Mouse (Mus musculus): ENCODE results near the gene Flnb. TPM values are rescaled to one million over a fixed set of nuclear protein-coding genes. Genes with fewer than 3 reads are reported as not detected.

Flnb gene
- total RNA-seq, 2 experiments from 2014 or later: 20.7 to 44.9 TPM

DNA sequence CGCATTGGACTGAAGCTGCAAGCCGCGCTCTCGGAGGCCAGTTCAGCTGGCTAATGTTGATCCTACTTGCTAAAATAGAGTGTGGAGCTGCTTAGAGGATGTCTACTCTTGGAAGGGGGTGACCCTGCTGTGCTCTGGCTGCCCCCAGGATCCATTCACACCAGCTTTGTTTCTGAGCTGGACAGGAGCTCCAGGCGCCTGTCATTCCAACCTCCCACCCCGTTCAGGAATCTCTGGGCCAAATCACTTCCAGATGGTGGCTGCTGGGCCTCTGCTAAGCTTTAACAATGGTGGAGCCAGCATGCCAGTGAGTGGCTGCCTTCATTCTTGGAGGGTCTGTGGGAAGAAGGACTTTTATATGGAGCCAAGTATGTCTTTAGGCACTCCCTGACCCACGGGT is 4.9 kb downstream of the Flnb start:
- intact Hi-C loops (cut with DNase I): no loop called here
- no peak for DNase-seq (ENCODE audit: low spot score in 2 of 2)

DNA sequence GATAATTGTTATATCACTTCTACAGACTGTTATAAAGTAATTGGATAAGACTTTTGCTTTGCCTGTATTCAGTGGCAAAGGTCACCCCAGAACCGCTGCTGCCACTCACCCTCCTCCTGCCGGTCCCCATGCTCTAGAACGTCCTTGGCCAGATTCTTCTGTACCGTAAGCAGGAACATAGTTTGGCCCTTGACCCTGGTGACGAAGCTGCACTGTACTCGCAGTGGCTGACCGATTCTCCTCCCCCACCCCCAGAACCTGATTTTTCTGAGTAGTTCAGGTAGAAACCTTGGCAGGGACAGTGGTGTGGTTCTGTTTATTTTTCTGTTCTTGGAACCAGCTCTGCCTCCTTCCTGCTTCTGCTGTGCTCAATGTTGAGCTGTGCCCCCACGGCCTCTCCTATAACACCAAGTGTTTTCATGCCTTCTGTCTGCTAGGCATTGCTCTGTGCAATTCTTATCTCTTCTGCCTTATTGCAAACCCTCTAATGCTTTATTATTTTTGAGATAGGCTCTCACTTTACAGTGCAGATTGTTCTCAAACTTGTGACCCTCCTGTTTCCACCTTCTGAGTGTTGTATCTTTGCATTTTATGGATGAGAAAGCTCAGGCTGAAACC is 7.0 kb downstream of the Flnb start:
- no peak for DNase-seq (ENCODE audit: low spot score in 2 of 2)
- intact Hi-C loops (cut with DNase I): no loop called here

DNA sequence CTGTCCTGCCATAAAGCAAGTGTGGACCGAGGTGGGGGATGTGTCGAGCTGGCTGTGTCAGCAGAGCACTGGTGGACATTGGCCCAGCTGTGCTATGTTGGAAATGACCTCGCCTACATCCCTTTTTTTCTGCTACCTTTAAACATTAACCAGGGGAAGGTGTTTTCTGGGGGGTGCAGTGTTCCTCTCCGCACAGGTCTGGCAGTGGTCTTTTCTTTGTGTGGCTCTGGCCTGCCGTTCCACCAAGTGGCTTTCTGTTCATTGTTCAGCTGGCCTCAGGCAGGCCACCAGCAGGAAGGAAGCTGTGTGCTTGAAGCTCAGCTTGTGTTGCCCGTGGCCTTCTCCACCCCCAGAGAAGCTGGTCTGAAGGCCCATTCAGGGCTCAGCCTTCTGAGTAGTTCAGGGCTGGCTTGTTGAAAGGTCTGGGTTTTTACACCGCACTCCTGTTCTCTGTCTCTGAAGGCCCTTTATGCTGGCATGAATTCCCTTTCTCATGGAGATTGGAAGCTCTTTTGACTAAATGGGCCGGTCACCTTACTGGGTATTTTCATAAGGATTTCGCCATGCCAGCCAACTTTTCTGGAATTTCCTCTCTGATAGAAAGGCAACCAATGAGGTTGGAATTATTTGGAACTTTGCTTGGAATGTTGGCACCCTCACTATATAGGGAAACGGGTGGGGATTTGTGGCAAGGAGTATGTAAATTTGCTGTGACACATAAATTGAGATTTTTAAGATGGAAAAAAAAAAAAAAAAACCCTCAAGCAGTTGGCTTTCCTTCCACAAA is 8.6 kb downstream of the Flnb start:
- no peak for DNase-seq (ENCODE audit: low spot score in 2 of 2)
- intact Hi-C loops (cut with DNase I): no loop called here

DNA sequence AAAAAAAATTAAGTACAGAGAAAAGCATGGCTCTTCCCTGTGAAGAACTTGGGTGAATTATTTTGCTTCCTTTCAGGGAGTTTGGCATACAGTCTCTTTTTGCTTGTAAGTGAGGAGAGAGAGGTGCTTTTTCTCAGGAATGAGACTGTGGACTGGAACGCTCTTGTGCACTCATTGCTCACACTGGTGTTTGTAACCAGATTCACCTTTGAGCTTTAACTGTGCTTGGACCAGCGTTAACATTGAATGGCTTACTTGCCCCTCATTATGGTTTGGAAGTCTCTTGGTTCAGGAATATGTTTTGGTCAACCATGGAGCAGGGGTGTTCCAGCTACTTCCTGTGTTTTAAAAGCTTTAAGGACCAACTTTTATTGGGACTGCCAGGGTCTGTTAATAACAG is 11.4 kb downstream of the Flnb start:
- intact Hi-C loops (cut with DNase I): no loop called here
- DNase-seq (ENCODE audit: low spot score in 2 of 2): no peak

DNA sequence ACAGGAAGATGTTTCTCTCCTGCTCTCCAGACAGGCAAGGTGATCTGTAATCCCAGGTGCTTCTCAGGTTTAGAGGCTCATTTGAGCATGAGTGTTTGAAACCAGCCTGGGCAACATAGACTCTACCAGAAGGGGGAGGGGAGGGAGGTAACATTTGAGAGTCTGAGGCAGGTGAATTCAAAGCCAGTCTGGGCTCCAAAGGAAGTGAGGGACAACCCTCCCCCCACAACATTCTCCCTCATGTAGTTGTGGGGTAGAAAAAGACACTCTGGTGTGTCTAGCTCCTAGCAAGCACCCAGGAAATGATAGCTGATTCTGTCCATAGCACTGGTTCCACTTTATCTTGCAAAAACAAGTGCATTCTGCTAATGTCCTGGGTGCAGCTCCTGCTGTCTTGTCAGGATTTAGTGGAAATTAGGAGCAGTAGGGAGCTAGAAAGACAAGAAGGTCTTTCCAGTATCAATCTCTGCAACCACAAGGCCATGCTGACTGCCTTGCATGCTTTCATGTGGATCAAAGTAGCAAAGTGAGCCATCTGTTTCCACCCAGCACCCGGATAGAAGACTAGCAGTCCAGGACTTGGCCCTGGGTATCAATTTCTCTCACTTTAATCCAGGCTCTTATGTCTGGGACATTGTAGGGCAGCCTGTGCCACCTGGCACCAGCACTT is 14.1 kb downstream of the Flnb start:
- DNase-seq (ENCODE audit: low spot score in 2 of 2): no peak
- intact Hi-C loops (cut with DNase I): no loop called here

DNA sequence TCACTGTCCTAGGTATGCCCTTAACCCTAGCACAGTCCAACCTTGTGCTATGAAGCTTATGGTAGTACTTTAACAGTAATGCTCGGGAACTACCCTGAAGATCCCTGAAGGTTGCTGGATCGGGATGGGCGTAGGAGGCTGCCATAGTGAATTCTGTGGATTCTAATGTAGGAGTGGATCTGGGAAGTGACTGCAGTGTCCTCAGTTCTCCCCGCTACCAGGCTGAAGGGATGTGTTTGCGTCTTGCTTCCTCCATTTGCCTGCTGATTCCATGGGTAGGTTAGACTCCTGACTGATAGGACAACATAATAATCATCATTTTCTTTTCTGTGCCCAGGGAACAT is 14.7 kb downstream of the Flnb start:
- DNase-seq (ENCODE audit: low spot score in 2 of 2): no peak
- intact Hi-C loops (cut with DNase I): no loop called here

DNA sequence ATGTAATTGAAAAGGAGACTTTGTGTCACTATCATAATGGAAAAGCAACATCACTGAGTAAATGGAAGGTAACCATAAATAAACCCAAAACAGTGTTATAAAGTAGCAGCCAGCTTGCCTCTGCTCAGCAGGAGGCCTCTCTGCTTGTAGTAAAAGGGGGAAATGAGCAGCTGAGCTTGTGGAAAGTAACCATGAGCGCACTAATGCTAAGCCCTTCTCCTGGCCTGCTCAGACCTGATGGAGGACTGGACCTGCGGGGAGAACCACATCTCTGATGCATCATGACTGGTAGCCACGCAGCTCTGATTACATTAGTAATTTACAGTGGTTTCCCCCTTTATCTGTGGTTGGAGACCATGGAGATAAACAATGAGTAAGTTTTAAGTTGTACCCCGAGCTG is 15.7 kb downstream of the Flnb start:
- intact Hi-C loops (cut with DNase I): no loop called here
- DNase-seq (ENCODE audit: low spot score in 2 of 2): no peak

DNA sequence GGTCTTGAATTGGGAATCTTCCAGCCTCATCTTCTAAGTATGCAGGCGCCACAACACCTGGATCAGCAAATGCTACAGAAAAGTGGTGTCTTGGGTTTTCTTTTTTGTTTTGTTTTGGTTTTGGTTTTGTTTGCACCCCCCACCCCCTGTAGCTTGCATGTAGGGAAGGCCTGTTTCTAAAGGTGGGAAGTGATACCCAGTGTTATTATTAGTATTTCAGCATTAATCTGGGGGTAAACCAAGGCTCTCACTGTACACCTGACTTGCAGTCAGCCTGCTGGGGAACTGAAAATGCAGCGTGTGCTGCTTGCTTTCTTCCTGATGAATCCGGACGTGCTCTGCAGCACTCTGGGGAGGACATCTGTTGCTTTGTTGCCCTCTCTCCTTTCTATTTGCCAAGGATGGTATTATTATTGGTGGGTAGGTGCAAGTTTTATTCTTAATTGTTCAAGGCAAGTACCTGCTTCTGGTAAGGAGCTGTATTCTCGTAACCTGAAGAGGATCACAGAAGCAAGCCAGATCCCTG is 20.9 kb downstream of the Flnb start:
- no peak for DNase-seq (ENCODE audit: low spot score in 2 of 2)
- intact Hi-C loops (cut with DNase I): no loop called here

DNA sequence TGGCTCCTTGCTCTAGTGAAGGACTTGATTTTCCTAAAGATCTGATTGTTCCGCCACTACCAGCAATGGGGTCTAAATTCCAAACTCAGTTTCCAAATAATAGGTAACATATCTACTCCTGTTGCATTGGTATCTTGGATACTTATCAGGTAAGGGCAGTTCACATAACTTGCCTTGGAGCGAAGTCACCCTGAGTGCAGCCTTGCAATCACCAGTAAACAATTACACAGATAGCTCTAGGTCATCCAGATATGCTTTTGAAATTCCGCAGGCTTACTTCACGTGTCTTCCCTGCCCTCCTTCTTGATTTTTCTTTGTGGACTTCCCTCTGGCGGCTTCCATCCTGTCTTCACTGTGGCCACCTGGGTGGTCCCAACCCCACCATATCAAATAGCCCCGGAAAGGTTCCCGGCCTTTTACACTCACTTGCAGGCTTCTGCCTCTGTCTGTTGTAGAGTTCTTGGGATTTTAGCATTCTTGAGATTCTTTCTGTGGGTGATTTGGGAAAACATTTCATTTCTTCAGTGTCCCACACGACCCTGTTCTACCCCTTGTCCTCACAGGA is 22.3 kb downstream of the Flnb start:
- intact Hi-C loops (cut with DNase I): loop anchor here (5.0 kb wide), 1 partner anchor 47 kb away; no protein-coding TSS in a partner anchor
- DNase-seq (ENCODE audit: low spot score in 2 of 2): no peak

DNA sequence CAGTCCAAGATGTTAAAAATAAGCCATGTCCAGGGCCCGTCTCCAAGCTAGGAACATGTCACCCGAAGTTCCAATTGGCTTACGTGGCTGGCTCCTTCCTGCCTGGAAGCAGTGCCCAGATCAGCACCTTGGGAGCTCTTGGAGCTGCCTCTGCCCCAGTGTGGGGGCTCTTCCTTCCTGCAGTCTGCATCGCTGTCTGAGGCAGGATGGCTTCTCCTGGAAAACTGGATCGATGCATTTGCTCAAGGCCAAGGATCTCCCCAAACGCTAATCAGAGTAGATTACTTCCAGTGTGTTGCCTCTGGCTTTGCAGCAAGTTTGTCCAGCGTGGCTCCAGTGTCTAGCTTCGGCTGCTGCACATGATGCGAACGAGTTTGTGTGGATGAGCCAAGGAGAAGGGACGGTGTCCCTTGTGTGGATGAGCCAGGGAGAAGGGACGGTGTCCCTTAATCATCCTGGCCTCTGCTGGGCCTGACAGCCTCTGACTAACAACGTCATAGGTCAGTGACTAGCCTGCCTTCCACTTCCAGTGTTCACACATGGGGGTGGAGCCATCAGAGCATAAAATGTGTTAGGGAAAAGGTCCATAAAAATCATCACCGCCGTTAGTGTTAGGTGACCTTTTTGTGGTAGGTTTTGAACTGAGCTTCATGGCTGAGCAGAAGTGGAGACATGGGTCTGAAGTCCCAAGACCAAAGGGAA is 25.0 kb downstream of the Flnb start:
- intact Hi-C loops (cut with DNase I): loop anchor here (5.0 kb wide), 1 partner anchor 45 kb away; no protein-coding TSS in a partner anchor
- no peak for DNase-seq (ENCODE audit: low spot score in 2 of 2)

DNA sequence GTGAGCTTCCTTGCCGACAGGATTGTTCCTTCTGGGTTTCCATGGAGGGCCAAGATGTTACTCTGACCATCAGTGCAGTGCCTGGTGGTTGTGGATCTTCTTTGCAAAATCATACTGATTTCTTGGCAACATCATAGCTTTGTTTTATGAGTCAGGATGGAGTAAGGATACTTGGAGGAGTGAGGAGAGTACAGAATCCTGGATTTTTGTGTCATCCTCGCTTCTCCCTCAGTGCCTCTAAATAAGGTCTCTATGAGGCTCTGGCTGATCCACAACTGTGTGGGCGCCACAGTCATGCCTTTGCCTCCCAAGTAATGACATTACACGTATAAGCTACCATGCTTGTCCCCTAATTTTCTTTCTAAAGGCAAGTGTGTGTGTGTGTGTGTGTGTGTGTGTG is 28.9 kb downstream of the Flnb start:
- intact Hi-C loops (cut with DNase I): no loop called here
- DNase-seq (ENCODE audit: low spot score in 2 of 2): no peak

DNA sequence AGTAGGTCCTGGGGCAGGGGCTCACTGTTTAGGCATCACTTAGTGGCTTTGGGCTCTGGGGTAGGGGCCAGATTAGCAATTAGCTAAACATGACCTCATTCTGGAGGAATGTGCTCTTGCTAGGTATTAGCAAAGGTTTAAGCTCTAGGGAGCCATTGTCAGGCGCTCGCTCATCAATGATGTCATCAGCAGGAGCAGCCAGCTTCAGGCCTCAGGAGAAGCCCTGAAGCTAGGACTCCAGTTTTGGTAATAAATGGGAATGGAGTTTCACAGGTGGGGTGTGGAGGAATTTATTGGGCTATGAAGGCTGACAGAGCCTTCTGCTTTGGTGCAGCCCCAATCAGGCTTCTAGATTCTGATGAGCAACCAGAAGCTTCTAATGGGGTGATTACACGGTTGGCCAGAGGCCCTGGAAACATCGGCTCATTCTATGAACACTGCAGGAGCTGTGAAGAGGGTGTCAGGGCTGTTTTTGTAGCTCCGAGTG is 30.0 kb downstream of the Flnb start:
- no peak for DNase-seq (ENCODE audit: low spot score in 2 of 2)
- intact Hi-C loops (cut with DNase I): no loop called here

DNA sequence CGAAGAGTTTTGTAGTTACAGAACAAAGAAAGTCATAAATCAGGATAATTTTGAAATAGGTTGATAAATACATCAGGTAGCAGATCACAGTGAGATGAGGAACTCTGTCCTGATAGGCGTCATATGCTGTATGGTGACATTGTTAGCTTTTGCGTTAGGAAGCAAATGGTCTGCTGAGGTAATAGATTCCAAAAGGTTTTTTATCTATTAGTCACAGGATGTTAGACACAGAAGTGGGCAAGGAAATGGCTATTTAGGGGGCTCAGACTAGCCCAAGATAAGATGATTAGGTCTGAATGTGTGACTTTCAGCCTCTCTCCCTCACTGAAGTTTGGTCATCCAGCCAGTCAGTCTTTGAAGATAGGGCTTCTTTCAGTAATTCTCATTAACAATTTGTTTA is 33.2 kb downstream of the Flnb start:
- DNase-seq (ENCODE audit: low spot score in 2 of 2): no peak
- intact Hi-C loops (cut with DNase I): no loop called here

DNA sequence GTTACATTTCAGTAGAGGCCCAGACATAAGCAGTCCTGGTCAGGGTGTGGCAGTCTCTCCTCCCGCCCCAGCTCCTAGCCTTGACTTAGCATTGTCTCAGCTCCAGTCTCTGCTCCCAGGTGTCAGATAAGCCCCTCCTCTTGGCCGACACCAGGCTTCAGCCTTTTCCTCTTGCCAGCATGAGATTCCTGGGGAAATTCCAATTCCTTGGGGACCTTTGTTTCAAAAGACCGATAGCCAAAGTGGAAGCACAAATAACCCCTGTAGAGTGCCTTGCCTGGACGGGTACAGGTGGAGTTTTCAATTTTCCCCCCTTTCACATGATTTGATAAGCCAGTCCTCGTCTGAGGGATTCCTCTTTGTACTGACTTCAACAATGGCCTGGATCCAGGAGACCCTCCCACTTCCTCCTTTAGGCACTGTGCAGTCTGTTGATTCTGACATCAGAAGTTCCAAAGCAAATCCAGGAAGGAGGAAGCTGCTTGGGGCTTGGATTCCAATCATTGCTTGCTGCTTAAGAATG is 33.8 kb downstream of the Flnb start:
- intact Hi-C loops (cut with DNase I): no loop called here
- no peak for DNase-seq (ENCODE audit: low spot score in 2 of 2)

DNA sequence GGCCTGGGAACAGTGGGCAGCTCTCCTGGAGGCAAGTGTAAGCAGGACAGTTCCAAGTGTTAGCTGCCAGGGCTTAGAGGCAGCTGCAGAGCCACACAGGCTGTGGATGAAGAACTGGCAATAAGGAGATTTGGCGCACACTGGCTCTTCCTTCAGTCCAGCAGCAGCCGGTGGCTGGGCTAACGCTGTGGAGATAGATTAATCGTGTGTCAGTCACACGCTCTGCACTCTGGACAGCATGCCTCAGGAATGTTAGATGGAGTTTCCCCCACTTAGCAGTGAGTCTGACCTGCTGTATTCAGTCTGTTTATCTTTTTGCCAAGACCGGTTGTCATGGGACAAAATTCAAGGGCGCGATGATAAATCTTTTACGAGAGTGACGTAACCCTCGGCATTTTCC is 35.9 kb downstream of the Flnb start:
- intact Hi-C loops (cut with DNase I): no loop called here
- DNase-seq (ENCODE audit: low spot score in 2 of 2): no peak

DNA sequence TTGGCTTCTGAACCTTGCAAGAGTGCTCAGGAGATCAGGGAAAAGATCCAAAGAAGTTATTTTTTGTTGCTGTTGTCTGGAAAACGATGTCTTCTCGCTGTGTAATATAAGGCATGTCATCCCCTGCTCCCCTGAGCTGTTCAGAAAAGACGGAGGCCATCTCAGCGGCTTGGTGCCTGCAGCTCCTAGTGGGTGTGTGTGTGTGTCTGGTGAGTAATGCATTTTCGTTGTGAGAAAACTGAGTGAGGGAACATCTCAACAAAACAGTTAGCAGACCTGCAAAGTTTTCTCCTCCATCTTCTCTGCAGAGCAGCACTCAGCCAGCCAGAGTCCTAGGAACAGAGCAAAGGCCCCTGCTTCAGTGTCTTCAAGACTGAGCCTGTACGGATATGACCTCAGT is 36.6 kb downstream of the Flnb start:
- intact Hi-C loops (cut with DNase I): no loop called here
- DNase-seq (ENCODE audit: low spot score in 2 of 2): no peak

DNA sequence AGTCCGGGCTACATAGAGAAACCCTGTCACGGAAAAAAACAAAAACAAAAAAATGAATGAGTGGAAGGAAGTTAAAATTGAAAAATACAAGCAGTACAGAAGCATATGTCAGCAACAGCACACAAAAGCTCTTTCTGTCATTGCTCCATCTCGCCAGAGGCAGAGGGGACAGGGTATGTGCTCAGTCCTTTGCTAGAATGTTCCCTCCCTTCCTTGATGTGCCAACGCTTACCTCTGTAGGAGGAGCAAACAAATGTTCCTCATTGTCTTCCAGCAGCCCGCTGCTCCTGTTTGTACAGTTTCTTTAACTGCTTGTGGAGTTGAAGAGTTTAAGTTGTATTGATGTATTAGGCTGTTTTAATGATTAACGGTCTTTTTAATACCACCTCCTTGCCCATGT is 37.3 kb downstream of the Flnb start:
- DNase-seq (ENCODE audit: low spot score in 2 of 2): no peak
- intact Hi-C loops (cut with DNase I): no loop called here

DNA sequence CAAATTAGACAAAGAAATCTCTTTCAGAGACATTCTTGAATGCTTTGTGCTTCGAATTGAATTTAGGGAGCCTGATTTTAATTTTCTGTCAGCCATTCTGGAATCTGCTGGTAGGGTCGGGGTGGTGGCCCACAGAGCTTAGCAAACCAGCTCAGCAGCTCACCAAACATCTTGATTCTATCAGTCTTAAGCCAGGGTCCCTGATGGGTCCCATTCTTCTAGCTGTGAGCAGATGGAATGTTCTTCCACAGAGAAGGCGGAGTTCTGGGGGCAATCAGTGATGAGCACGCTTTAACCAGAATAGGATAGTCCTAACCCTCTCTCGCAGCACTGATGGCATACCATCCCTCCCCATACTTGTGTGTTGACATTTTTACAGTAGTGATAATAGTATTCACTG is 37.7 kb downstream of the Flnb start:
- DNase-seq (ENCODE audit: low spot score in 2 of 2): no peak
- intact Hi-C loops (cut with DNase I): no loop called here

DNA sequence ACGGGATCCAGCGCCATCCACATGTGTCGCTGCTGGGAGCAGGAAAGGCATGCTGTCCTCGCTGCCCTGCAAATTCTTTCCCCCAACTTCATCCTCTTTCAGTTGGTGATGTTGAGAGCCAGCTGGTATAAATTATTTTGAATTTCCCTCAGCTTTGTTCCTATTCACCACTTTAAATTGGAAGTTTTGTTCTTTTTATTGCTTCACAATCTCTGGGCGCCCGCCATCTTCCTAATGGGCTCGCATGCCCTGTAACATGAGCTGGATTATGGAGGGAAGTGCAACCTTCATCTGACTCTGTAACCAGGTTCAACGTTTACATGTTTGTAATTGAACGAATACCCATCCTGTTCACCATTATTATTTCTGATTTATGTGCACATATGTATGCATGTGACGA is 38.6 kb downstream of the Flnb start:
- DNase-seq (ENCODE audit: low spot score in 2 of 2): no peak
- intact Hi-C loops (cut with DNase I): no loop called here

DNA sequence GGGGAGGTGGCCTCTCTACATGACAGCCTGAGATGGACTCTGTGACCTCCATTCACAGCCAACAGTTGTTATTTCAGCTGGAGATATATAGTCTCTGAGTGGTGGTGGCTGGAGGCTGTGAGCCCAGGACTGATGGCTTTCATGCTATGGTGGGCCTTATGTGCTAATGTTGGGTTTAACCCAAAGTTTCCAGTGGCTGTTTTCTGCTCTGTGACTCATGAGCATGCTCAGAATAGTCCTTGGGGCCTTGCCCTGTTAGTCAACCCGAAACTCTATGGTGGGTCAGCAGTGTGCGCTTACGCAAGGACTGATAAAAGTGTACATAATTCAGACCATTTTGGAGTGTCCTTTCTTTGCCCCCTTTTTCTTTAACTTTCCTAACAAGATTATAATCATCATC is 40.1 kb downstream of the Flnb start:
- no peak for DNase-seq (ENCODE audit: low spot score in 2 of 2)
- intact Hi-C loops (cut with DNase I): no loop called here
